Mouse (Mus musculus) skeletal muscle tissue, postnatal 0 days (tissue): Measurements from ENCODE around the gene Hnf1a. TPM values are rescaled to one million over a fixed set of nuclear protein-coding genes. Genes with fewer than 3 reads are reported as not detected.

Experiments
- polyA plus RNA-seq: library from polyadenylated mRNA; unstranded; fragments of >200 nt; fragmentation: Nextera tagmentation; extraction: Ambion mirVana; gene quantifications from 2 replicates; pipeline ENCODE4 v1.2.1, GENCODE M21; 2015

Hnf1a gene
- 0.06 and 0.11 TPM in 2 replicates for polyA plus RNA-seq

GRCm38 (mm10) chr5:114970824-114971227 is at the start of gene Hnf1a:
TSS of gene Hnf1a (minus strand) at chr5:114971094.

GRCm38 (mm10) chr5:115010577-115011216 is 39.8 kb upstream of the Hnf1a start, which contains the start of gene Sppl3:
TSS of gene Sppl3 (plus strand) at chr5:115011137.

GRCm38 (mm10) chr5:114942074-114942765 is 28.7 kb downstream of the Hnf1a start, which contains the start of gene 2210016L21Rik:
TSS of gene 2210016L21Rik (plus strand) at chr5:114942158.

GRCm38 (mm10) chr5:114922998-114923473 is 47.9 kb downstream of the Hnf1a start, which contains the start of gene Oasl1:
TSS of gene Oasl1 (plus strand) at chr5:114923240.

Other genes starting within 250 kb of the Hnf1a start
- gene Ankrd13a, start 196.4 kb downstream of the Hnf1a start, polyA plus RNA-seq = 21.5 and 27.0 TPM in 2 replicates
- 24.2 and 25.2 TPM in 2 replicates for gene Git2, start 195.6 kb downstream of the Hnf1a start, polyA plus RNA-seq
- gene 1500011B03Rik, start 147.6 kb downstream of the Hnf1a start, polyA plus RNA-seq = 38.9 and 41.6 TPM in 2 replicates
- not detected in 2 replicates for gene 4930519G04Rik, start 117.4 kb downstream of the Hnf1a start, polyA plus RNA-seq
- gene Gm9936, start 112.4 kb downstream of the Hnf1a start, polyA plus RNA-seq = not detected in 2 replicates
- 9.1 and 10.0 TPM in 2 replicates for gene Oasl2, start 74.2 kb downstream of the Hnf1a start, polyA plus RNA-seq
- gene Oasl1, start 47.9 kb downstream of the Hnf1a start, polyA plus RNA-seq = 0.73 and 0.91 TPM in 2 replicates
- gene 2210016L21Rik, start 28.9 kb downstream of the Hnf1a start, polyA plus RNA-seq = 41.6 and 42.0 TPM in 2 replicates
- 14.4 and 15.0 TPM in 2 replicates for gene Sppl3, start 40.0 kb upstream of the Hnf1a start, polyA plus RNA-seq
- 16.4 and 20.0 TPM in 2 replicates for gene Gm10401, start 127.2 kb upstream of the Hnf1a start, polyA plus RNA-seq
- 97.2 and 104 TPM in 2 replicates for gene Acads, start 148.3 kb upstream of the Hnf1a start, polyA plus RNA-seq
- 10.2 and 11.9 TPM in 2 replicates for gene Unc119b, start 163.9 kb upstream of the Hnf1a start, polyA plus RNA-seq
- gene Mlec, start 187.1 kb upstream of the Hnf1a start, polyA plus RNA-seq = 42.9 and 45.9 TPM in 2 replicates
- 1.1 and 1.6 TPM in 2 replicates for gene Cabp1, start 223.3 kb upstream of the Hnf1a start, polyA plus RNA-seq